Mouse (Mus musculus): ENCODE measurements around the gene Gm36864. TPM values are rescaled to one million over a fixed set of nuclear protein-coding genes. Genes with fewer than 3 reads are reported as not detected.

The Gm36864 gene
- polyA plus RNA-seq, 1 experiment: 0.06 TPM

DNA sequence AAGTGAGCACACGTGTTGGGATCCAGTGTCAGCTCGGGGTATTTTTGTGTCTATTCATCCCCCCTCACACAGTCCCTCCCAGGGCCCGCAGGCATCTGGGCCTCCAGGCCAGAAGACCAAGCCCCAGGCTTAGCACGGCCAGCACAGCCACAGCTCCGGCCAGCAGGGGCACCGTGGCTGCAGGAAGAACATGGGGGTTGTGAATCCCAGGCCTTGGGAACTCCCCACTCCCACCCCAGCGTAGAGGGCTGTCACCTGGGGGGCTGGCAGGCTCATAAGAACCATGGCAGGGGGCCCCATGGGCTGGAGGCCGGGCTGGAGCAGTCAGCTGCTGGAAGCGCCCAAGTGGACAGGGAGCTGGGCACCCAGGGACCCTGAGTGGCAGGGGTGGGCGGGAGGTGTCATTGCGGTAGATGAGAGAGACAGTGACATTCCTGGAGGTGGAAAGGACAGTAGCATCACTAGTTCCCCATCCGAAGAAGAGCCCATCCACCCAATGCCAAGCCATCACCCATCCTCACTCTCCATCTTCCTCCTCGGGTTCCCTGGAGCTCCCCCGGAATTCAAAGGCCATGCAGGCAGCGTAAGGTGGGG is 17.1 kb downstream of the Gm36864 start:
- DNase-seq (ENCODE audit: low read depth, low spot score): no peak
- 66% methylated on average over 15 of the region's 15 CpGs for WGBS

DNA sequence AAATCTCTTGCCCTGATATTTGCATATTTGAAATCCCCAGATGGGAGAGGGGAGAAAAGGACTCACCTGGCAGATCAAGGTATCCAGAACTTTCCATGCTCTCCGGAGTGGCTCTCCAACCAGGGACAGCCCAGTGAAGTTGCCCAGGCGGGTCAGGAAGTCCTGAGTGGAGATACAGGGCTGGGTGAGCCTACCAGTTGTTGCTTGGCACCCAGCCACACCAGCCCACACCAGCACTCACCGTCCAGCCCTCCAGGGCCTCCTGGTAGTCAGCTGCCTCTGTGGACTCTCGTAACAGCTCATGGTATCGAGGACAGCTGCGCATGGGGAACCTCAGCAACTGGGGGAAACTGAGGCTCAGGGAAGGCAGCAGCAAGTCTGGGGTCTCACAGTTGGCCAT is 19.0 kb downstream of the Gm36864 start:
- WGBS: 57% methylated on average over 6 of the region's 6 CpGs
- DNase-seq (ENCODE audit: low read depth, low spot score): no peak

DNA sequence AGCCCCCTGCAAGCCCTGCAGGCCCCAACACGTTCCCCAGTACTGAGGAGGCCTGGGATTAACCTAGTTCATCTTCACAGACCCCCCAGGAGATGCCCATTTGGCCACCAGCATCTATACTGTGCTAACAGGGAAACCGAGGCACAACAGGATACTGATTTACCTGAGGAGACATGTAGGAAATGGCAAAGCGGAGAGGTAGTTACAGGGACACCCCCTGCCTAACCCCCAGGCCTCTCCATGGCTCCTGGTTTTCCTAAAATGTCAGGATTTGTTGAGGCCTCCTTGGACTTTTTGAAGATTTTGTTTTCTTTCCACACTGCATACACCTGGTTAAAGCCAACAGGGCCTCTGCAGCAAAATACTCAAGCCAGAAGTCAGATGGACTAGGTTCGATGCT is 21.3 kb downstream of the Gm36864 start, which contains the start of gene Acp4:
Acp4 (minus strand) TSS at position 101 of the 400 bp plus-strand sequence.
- WGBS: 72% methylated on average over 4 of the region's 4 CpGs
- no peak for DNase-seq (ENCODE audit: low read depth, low spot score)

DNA sequence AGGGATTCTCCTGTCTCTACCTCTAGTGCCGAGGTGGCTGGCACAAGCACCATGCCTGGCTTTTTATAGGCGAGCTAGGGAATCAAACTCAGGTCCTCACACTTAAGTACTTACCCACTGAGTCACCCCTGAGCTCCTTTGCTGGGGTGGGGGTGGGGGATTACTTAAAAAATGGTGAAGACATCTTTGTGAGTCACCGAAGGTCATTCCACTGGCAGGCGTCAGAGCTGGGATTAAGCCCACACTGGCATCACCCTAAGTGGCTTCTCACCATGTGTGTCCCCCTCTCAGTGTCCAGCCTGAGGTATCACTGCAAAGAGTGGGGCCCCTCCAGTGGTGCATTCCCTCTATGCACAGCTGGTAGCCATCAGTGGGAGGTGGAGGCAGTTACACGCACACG is 24.4 kb downstream of the Gm36864 start:
- 69% methylated on average over 6 of the region's 6 CpGs for whole genome bisulfite sequencing
- no peak for DNase-seq (ENCODE audit: low read depth, low spot score)

DNA sequence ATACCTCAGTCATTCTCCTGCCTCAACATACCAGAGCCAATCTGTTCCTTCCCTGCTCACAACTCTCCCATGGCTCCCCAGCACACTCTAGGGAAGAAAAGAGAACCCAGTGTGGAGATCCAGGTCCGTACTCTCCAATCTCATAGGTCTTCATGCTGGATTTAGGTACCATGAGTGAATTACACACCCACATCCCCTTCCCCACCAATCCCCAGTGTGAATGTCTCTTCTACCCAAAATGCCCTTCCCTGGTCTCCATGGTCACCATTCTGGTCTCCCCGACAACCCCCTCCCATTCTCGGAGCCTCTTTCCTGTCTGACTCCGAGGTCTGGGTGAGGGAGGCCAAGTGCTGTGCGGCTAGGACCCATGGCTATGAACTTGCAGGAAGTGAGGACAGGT is 25.2 kb downstream of the Gm36864 start, which contains the start of gene Gm15517:
Gm15517 (plus strand) TSS at position 301 of the 400 bp plus-strand sequence.
- 61% methylated on average over 5 of the region's 5 CpGs for WGBS
- no peak for DNase-seq (ENCODE audit: low read depth, low spot score)

DNA sequence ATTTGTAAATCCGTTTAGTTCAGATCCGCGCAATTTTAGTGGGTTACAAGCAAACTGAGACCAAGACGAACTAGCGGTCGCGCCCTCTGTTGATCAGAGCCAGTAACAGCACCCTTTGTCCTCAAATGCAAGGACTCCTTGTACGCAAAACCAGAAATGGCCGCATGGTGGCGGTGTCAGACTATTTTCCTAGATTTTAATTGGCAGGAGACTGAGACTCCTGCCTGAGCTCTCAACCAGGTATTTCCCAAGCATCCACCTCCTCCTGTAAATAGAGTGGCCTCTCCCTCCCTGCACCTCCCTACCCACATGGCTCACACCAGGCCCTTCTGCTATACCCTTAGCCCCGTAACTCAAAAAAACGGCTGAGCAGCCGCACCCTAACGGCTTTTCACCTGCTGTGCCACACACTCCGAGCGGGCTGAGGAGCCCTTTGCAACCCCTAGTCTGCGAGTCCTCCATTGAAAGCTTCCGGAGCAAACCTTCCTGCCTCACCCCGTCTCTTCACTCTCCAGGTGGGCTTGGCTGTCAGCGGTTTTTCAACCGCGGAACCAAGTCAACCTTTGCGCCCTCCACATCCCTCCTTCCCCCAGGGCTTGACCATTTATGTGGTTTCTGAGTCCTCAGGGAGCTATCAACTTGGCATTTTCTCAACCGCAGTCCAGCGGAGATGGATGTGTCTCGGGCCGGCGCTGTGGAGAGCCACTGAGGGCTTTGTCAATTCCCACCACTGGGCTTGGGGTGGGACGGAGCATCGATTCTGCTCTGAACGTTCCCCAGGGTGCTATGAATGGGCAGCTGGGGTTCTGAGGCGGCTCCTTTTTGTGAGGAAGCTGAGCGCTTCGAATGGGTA is 27.0 kb downstream of the Gm36864 start:
- WGBS: 7% methylated on average over 34 of the region's 34 CpGs
- DNase-seq (ENCODE audit: low read depth, low spot score): peak; percentile 91

DNA sequence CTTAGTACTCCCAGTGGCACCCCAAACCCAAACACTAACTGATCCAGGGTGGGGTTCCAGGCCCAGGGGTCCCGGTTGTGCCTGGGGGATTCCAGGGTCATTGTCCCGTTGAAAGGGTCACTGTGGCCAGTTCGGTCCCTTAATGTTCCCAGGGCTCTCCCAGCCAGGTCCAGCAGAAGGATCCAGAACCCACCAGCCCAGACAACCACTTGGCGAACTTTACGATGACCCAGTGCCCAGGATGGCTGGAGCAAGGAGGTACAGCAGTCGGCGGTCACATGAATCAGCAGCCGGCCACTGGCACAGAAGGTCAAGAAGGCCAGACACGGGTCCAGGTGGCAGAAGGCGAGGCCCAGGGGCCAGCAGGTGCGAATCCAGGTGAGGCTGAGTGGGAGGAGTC is 32.1 kb downstream of the Gm36864 start:
- WGBS: 61% methylated on average over 11 of the region's 11 CpGs
- DNase-seq (ENCODE audit: low read depth, low spot score): no peak

DNA sequence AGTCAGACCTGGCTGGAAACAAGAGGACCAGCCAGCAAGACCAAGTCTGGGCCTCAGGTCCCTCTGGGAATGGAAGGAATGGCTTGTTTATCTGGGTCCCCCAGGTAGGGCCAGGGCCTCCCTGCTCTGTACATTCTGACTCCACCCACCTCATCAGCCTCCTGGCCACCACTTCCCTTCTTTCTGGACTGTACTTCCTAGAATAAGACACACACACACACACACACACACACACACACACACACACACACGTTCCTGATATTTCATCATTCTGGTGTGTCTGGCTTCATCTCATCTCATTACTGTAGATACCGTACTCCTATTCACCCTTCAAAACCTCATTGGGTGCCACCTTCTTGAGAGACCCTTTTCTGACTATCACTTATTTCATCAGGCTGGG is 33.4 kb downstream of the Gm36864 start:
- 78% methylated on average over 2 of the region's 2 CpGs for WGBS
- DNase-seq (ENCODE audit: low read depth, low spot score): no peak

DNA sequence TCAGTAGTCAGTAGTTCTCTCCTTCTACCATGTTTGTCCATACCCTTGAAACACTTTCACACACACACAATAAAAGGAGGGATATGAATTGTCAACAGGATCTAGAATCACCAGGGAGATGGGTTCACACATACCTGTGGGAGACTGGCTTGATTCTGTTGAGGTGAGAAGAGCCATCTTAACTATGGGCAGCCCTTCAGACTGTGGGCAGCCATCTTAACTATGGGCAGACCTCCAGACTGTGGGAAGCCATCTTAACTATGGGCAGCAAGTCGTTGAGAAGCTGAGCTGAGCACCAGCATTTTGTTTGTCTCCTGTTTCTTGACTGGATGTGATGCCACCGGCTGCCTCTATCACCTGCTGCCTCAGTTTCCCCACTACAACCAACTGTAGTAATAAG is 35.3 kb downstream of the Gm36864 start:
- WGBS: 78% methylated on average over 2 of the region's 2 CpGs
- DNase-seq (ENCODE audit: low read depth, low spot score): no peak

DNA sequence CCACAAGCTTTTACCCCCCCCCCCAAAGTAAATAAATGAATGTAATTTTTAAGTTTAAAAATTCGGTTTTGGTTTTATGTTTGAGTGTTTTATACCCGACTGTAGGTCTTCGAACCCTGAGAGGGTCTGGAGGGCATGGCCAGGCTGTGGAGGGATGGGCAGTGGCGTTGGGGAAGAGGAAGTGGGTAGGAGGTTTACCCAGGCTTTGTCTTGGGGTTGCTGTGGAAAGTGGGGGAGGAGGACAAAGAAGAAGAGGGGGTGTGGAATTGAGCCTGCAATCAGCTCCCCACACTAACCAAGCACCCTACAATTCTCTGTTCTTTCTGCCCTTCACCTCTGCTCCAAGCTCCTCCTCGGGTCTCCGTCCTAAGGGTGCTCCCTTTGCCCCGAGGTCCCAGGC is 36.6 kb downstream of the Gm36864 start:
- WGBS: 80% methylated on average over 7 of the region's 7 CpGs
- no peak for DNase-seq (ENCODE audit: low read depth, low spot score)

DNA sequence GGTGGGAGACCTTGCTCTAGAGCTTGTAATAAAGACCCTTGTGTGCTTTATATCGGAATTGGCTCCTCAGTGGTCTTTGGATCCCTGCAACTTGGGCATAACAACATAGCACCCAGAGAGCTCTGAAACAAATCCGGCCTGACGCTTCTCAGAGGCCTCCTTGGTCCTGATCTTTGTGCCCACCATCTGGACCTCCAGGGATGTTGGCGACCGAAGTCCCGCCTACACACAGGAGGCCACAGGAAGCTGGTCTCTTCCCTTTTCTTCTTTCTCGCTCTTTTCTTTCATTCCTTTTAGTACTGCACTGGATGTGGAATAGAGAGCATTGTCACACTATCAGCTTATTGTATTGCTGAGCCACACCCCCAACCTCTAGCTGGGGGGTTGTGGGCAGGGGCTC is 37.5 kb downstream of the Gm36864 start:
- DNase-seq (ENCODE audit: low read depth, low spot score): no peak
- 79% methylated on average over 7 of the region's 7 CpGs for WGBS

DNA sequence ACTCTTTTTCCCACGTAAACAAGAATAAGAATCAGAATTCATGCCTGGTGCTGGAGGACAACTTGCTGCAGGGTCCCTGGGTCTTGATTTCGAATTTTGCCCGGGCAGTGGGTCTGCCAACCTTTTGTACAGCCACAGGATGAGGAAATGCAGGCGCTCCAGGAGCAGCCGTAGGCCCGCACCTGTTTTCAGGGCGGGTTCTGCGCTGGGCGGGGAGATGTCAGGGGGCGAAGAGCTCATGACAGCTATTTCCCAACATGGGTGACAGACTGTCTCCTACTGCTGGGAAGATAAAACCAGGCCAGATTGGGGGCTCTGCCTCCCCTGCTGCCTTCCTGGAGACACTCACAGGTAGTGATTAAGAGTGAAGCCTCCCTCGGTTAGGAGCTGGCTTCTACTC is 38.1 kb downstream of the Gm36864 start:
- WGBS: 27% methylated on average over 11 of the region's 11 CpGs
- DNase-seq (ENCODE audit: low read depth, low spot score): no peak

DNA sequence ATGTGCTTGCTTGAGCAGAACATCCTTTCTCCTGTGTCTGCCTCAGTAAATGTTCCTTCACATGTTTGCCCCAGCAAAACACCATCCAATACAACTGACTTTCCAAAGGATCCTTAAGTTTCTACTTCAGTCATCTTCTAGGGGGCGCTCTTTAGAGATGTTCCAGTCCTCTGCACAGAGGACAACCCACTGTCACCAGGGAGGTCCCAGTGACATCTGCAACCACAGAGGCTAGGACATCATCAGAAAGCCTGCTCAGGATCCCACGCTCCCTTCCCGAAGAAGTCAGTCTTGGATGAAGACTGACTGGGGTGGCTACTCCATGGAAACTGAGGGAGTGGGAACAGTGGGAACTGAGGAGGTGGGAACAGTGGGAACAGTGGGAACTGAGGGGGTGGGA is 39.6 kb downstream of the Gm36864 start:
- WGBS: 78% methylated on average over 3 of the region's 3 CpGs
- no peak for DNase-seq (ENCODE audit: low read depth, low spot score)

DNA sequence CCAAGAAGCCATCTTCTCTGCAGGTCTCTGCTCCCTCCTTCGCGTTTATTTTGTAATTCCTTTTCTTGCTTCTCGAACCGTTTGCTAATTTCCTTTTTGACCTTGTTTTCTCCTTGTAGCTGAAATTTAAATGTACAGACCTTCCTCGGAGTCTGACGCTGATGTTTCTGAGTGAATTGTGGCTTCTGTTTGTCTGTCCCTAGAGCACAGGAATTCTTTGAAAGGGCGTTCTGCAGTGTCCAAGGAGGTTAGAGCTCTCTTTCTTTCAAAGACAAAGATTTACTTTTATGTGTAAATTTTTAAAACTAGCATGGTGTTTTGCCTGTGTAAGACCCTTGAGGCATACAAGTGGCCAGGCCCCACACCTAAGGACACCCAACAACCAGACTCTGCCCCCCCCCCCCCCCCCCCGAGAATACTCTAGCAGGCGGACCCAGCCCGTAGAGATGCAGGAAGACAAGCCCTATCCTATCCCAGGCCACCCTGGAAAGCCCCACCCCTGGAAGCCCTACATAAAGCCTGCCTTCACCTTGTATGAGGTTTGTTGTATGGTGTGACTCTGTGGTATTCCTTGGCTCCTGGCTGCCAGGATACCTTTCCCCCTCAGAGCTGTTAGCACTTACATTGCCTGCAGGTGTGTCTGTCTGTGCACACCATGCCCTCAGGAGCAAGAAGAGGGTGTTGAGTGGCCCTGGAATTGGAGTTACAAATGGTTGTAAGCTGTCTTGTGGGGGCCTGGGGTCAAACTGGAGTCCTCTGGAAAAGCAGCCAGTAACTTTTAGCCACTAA is 40.7 kb downstream of the Gm36864 start:
- WGBS: 66% methylated on average over 10 of the region's 10 CpGs
- DNase-seq (ENCODE audit: low read depth, low spot score): no peak

DNA sequence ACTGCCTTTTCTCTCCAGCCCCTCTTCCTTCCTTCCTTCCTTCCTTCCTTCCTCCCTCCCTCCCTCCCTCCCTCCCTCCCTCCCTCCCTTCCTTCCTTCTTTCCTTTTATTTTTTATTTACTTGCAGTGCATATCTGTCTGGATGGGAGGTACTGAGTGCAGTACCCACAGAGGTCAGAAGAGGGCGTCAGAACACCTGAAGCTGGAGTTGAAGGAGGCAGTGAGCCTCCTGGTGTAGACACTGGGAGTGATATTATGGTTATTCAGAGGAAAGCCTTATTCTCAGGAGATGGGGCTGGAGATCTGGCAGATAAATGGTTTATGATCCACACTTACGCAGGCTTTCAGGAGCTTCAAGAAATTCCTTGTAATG is 41.3 kb downstream of the Gm36864 start:
- WGBS: 48% methylated on average over 2 of the region's 2 CpGs
- no peak for DNase-seq (ENCODE audit: low read depth, low spot score)

DNA sequence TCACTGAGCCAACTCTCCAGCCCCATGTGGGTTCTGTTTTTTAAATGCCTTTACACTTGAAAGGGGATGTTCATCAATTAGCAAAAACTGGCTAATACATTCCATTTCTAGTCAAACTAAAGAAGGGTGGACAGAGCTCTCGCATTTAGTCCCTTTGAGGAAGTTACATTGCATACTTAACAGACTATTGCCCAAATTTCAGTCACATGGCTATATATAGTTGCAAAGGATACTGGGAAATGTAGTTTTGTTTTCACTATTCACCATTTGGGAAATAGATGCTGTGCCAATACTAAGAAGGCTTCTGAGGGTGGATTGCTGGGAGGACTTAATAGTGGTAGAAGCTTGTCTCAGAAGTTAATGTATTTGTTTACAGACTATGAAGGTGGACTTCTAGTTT is 45.0 kb downstream of the Gm36864 start:
- WGBS: 36% methylated on average over 1 of the region's 1 CpGs
- no peak for DNase-seq (ENCODE audit: low read depth, low spot score)

DNA sequence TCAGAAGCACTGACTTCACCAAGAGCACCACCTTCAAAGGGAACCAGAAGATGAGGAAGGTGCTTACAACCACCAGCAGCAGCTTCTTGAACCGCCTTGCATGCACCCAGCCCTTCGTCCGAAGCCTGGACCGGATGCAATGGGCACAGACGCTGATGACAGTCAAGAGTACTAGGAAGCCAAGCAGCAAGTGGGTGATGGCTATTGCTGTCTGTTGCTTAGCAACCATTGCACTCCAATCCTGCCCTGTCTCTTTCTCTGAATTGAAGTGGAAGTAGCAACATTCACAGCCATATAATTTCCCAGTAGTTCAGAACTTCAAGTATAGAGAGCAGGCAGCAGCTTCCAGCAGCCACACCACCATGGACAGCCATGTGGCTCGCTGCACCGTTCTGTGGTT is 45.6 kb downstream of the Gm36864 start:
- WGBS: 80% methylated on average over 7 of the region's 7 CpGs
- no peak for DNase-seq (ENCODE audit: low read depth, low spot score)

DNA sequence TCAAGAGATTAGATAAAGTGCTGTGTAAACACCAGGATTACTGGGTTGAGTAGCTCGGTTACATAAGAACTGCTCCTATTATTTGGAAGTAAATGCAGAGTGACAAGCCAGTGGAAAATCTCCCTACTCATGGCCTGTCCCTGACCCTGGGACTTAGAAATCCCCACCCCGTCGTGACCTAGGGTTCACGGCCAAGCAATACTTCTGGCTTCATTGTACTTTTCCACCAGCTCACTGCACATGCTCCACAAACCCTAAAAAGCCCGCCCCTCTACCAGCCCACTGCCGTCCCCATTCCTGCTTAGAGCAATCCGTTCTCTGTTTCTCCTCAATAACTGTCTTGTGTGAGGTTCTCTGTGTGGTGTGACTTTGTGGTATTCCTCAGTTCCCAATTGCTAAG is 51.8 kb downstream of the Gm36864 start:
- WGBS: 43% methylated on average over 7 of the region's 7 CpGs
- DNase-seq (ENCODE audit: low read depth, low spot score): no peak

DNA sequence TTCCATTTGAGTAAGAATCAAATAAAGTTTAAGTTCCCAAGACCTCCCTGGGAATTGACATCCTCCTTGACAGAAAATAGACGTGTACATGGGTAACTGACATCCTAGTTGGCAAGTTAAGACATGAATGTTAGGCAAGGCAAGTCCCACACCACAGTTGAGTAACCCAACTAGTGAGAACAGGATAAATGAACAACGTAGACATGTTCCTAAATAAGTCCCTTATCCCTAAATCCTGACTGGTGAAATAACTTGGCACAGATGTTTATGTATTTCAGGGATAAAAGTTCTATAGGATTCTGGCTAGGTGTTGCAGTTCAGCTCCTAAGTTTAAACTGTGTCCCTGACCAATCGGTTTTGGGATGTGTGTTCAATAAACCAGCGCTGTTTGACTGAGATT is 55.0 kb downstream of the Gm36864 start:
- WGBS: 79% methylated on average over 4 of the region's 4 CpGs
- DNase-seq (ENCODE audit: low read depth, low spot score): no peak

DNA sequence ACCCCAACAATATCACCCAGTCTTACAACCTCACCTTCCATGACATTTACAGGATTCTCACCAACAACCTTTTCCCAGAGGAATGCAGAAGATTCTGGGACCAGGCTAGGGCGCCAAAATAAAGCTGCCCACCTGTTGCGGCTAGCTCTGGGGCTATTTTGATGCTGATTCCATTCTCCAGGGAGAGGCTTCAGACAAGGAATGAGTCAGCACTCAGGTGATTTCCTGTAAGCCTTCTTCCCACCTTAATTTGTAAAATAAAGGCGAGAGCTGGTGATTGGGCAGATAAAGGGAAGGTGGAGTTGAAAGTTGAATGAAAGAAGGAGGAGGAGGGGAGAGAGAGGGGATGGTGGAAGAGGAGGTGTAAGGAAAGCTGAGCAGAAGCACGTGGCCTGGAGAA is 55.4 kb downstream of the Gm36864 start:
- no peak for DNase-seq (ENCODE audit: low read depth, low spot score)
- 56% methylated on average over 4 of the region's 4 CpGs for WGBS

Measured in large intestine, adult 2 months (tissue).